Mouse (Mus musculus): ENCODE measurements at regions not wholly inside any gene's neighbourhood (a gene's known extent, or its start where the extent isn't known, plus 50 kb on each side); places are given as distances from the start of the nearest gene placed in this dataset.

GRCm38 (mm10) chr16:68627976-68628375, 1007.3 kb upstream of the Cadm2 start:
- TF ChIP-seq CTCF (IDR thresholded peaks at IDR 0.05; ENCODE audit: low read depth, low read length) (no peak), POLR2A (IDR thresholded peaks at IDR 0.05; ENCODE audit: extremely low read depth, insufficient read depth, low read length) (no peak)

All from liver, adult 2 months (tissue).